Mouse (Mus musculus) bone marrow, adult 2 months (tissue): Measurements from ENCODE around the gene Ttc41.

Source experiments
- CTCF ChIP-seq: fragments of 200-500 bp; IDR thresholded peaks from 2 replicates; pipeline ENCODE4 v1.5.1; 2011; ENCODE audit warnings: low read length, control low read depth; ENCODE audit not compliant: control insufficient read depth, insufficient read depth
- POLR2A ChIP-seq: fragments of 200-500 bp; IDR thresholded peaks from 2 replicates; pipeline ENCODE4 v1.6.1; 2011; ENCODE audit warnings: low read depth, mild to moderate bottlenecking, control low read depth, low read length, borderline replicate concordance; ENCODE audit not compliant: control insufficient read depth

- TF ChIP-seq CTCF (no peak), POLR2A (no peak)
Measured at GRCm38 (mm10) chr10:86779816-86780500, 74.3 kb downstream of the Ttc41 start.
